Mouse (Mus musculus): Measurements from ENCODE around the gene Gbx1. TPM values are rescaled to one million over a fixed set of nuclear protein-coding genes. Genes with fewer than 3 reads are reported as not detected.

Gbx1 gene
- polyA plus RNA-seq, 1 experiment from 2014 or later, result not detected

GRCm38 (mm10) chr5:24472884-24473619 lies 54.0 kb downstream of the Gbx1 start:
- DNase-seq, result no peak
- peaks cover 9% of the 10 kb centered on the region for H3K36me3 ChIP-seq (replicated peaks; ENCODE audit: insufficient read depth, low read length)
- no peak overlapping the region for H3K9ac ChIP-seq (replicated peaks)
- peaks cover 11% of the 10 kb centered on the region for H3K4me1 ChIP-seq (ENCODE audit: insufficient read depth)
- H3K4me2 ChIP-seq (ENCODE audit: low read depth, low read length), result no peak overlapping the region
- peaks cover 17% of the 10 kb centered on the region for H3K27me3 ChIP-seq (ENCODE audit: insufficient read depth, low read length)
- no peak for ATAC-seq
- H3K4me3 ChIP-seq (ENCODE audit: low read depth, low read length), result no peak overlapping the region
- TF ChIP-seq EP300 (IDR thresholded peaks at IDR 0.05; ENCODE audit: low read depth), result no peak
- TF ChIP-seq CTCF (IDR thresholded peaks at IDR 0.05; ENCODE audit: low read depth), result no peak
- H3K9me3 ChIP-seq (ENCODE audit: low read length), result no peaks in the 10 kb centered on the region
- no peak overlapping the region for H3K27ac ChIP-seq (ENCODE audit: low read depth)
- 66% methylated on average over 6 of the region's 7 CpGs for WGBS (ENCODE audit: insufficient replicate concordance)

GRCm38 (mm10) chr5:24470600-24470999 lies 56.4 kb downstream of the Gbx1 start:
- TF ChIP-seq CTCF (IDR thresholded peaks at IDR 0.05; ENCODE audit: low read depth) (peak; percentile 98), EP300 (IDR thresholded peaks at IDR 0.05; ENCODE audit: low read depth) (no peak)
- DNase-seq (peak; percentile 85), ATAC-seq (peak; percentile 72)
- peaks cover 11% of the 10 kb centered on the region for H3K4me1 ChIP-seq (ENCODE audit: insufficient read depth)
- WGBS (ENCODE audit: insufficient replicate concordance), result 15% methylated on average over 5 of the region's 5 CpGs
- no peak overlapping the region for H3K4me3 ChIP-seq (ENCODE audit: low read depth, low read length)
- no peak overlapping the region for H3K9ac ChIP-seq (replicated peaks)
- H3K27ac ChIP-seq (ENCODE audit: low read depth), result no peak overlapping the region
- no peaks in the 10 kb centered on the region for H3K9me3 ChIP-seq (ENCODE audit: low read length)
- H3K4me2 ChIP-seq (ENCODE audit: low read depth, low read length), result no peak overlapping the region
- H3K36me3 ChIP-seq (replicated peaks; ENCODE audit: insufficient read depth, low read length), result no peaks in the 10 kb centered on the region
- peaks cover 17% of the 10 kb centered on the region for H3K27me3 ChIP-seq (ENCODE audit: insufficient read depth, low read length)

DNA sequence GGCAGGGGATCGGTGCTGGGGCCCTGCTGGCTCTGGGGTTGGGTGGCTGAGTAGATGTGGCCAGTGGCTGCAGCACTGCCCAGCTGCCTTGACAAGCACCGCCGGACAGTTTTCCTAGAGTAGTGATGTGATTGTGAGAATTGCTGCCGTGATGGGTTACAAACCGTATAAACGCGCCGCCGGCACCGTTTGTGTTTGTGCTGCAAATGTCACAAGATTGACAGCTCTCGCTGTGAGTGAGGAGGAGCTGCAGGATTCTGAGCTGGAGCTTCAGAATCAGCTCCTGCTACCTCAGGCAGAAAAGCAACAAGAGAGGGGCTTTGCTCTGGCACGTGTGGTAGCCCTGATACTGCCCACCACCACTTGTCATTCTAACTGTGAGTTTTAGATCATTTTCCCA lies 60.2 kb downstream of the Gbx1 start:
- TF ChIP-seq EP300 (IDR thresholded peaks at IDR 0.05; ENCODE audit: low read depth), result no peak
- TF ChIP-seq CTCF (IDR thresholded peaks at IDR 0.05; ENCODE audit: low read depth), result no peak
- H3K9me3 ChIP-seq (ENCODE audit: low read length), result no peaks in the 10 kb centered on the region
- H3K4me3 ChIP-seq (ENCODE audit: low read depth, low read length), result no peak overlapping the region
- 71% methylated on average over 12 of the region's 12 CpGs for WGBS (ENCODE audit: insufficient replicate concordance)
- H3K4me1 ChIP-seq (ENCODE audit: insufficient read depth), result no peaks in the 10 kb centered on the region
- no peaks in the 10 kb centered on the region for H3K36me3 ChIP-seq (replicated peaks; ENCODE audit: insufficient read depth, low read length)
- no peak overlapping the region for H3K4me2 ChIP-seq (ENCODE audit: low read depth, low read length)
- H3K27me3 ChIP-seq (ENCODE audit: insufficient read depth, low read length), result no peaks in the 10 kb centered on the region
- H3K27ac ChIP-seq (ENCODE audit: low read depth), result no peak overlapping the region
- no peak for DNase-seq
- no peak overlapping the region for H3K9ac ChIP-seq (replicated peaks)
- ATAC-seq, result no peak

GRCm38 (mm10) chr5:24455613-24456012 lies 71.4 kb downstream of the Gbx1 start:
- WGBS (ENCODE audit: insufficient replicate concordance), result 68% methylated on average over 7 of the region's 7 CpGs
- H3K27ac ChIP-seq (ENCODE audit: low read depth), result no peak overlapping the region
- 0 out of 2 replicates have a peak, but pooled peaks cover 5% of the 10 kb centered on the region for H3K36me3 ChIP-seq (replicated peaks; ENCODE audit: insufficient read depth, low read length)
- DNase-seq (no peak), ATAC-seq (no peak)
- H3K9ac ChIP-seq (replicated peaks), result no peak overlapping the region
- peaks cover 31% of the 10 kb centered on the region for H3K4me1 ChIP-seq (ENCODE audit: insufficient read depth)
- TF ChIP-seq CTCF (IDR thresholded peaks at IDR 0.05; ENCODE audit: low read depth) (no peak), EP300 (IDR thresholded peaks at IDR 0.05; ENCODE audit: low read depth) (no peak)
- H3K9me3 ChIP-seq (ENCODE audit: low read length), result no peaks in the 10 kb centered on the region
- no peak overlapping the region for H3K4me2 ChIP-seq (ENCODE audit: low read depth, low read length)
- H3K4me3 ChIP-seq (ENCODE audit: low read depth, low read length), result no peak overlapping the region
- H3K27me3 ChIP-seq (ENCODE audit: insufficient read depth, low read length), result no peaks in the 10 kb centered on the region

DNA sequence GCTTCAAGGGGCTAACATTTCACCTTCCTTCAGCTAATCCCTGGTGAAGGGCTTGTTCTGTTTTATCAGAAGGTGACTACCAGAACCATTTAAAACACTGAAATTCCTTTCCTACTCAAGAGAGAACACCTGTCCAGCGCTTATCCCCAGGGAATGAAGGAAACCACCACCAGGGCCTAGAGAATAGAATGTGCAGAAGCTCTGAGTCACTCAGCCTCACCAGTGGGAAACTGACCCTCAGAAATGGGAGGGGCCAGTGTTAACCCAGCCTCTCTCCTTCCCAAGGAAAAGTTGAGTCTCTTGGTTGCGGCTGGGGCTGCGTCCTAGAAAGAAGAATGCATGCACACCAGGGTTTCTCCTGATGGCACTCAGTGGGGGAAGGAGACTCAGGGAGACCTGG lies 71.9 kb downstream of the Gbx1 start:
- Histone ChIP-seq H3K27me3 (ENCODE audit: insufficient read depth, low read length) (no peaks in the 10 kb centered on the region), H3K9ac (replicated peaks) (no peak overlapping the region), H3K4me1 (ENCODE audit: insufficient read depth) (peaks cover 28% of the 10 kb centered on the region), H3K36me3 (replicated peaks; ENCODE audit: insufficient read depth, low read length) (0 out of 2 replicates have a peak, but pooled peaks cover 5% of the 10 kb centered on the region), H3K27ac (ENCODE audit: low read depth) (no peak overlapping the region), H3K4me2 (ENCODE audit: low read depth, low read length) (no peak overlapping the region), H3K9me3 (ENCODE audit: low read length) (no peaks in the 10 kb centered on the region), H3K4me3 (ENCODE audit: low read depth, low read length) (no peak overlapping the region)
- TF ChIP-seq EP300 (IDR thresholded peaks at IDR 0.05; ENCODE audit: low read depth) (no peak), CTCF (IDR thresholded peaks at IDR 0.05; ENCODE audit: low read depth) (no peak)
- ATAC-seq (no peak), DNase-seq (no peak)
- 79% methylated on average over 3 of the region's 3 CpGs for WGBS (ENCODE audit: insufficient replicate concordance)

GRCm38 (mm10) chr5:24453985-24454303 lies 73.1 kb downstream of the Gbx1 start:
- no peak for DNase-seq
- H3K9ac ChIP-seq (replicated peaks), result no peak overlapping the region

More at GRCm38 (mm10) chr5:24453985-24454303, 73.1 kb downstream of the Gbx1 start:
- Histone ChIP-seq H3K9me3 (ENCODE audit: low read length) (no peaks in the 10 kb centered on the region), H3K4me2 (ENCODE audit: low read depth, low read length) (peak overlapping the region; percentile 100), H3K4me1 (ENCODE audit: insufficient read depth) (peaks cover 23% of the 10 kb centered on the region), H3K36me3 (replicated peaks; ENCODE audit: insufficient read depth, low read length) (0 out of 2 replicates have a peak, but pooled peaks cover 5% of the 10 kb centered on the region), H3K27me3 (ENCODE audit: insufficient read depth, low read length) (no peaks in the 10 kb centered on the region), H3K27ac (ENCODE audit: low read depth) (no peak overlapping the region), H3K4me3 (ENCODE audit: low read depth, low read length) (no peak overlapping the region)
- TF ChIP-seq CTCF (IDR thresholded peaks at IDR 0.05; ENCODE audit: low read depth) (no peak), EP300 (IDR thresholded peaks at IDR 0.05; ENCODE audit: low read depth) (no peak)
- no peak for ATAC-seq
- 55% methylated on average over 2 of the region's 2 CpGs for WGBS (ENCODE audit: insufficient replicate concordance)
